Mouse (Mus musculus): ENCODE measurements around the gene Mex3a. TPM values are rescaled to one million over a fixed set of nuclear protein-coding genes. Genes with fewer than 3 reads are reported as not detected.

The Mex3a gene
- 0.19 and 0.24 TPM in 2 replicates for polyA plus RNA-seq (2021; fragmentation: Nextera tagmentation)
- long read RNA-seq, experiment 1, partial matches to known transcripts, result 0 of 1 reads
- long read RNA-seq, experiment 1, other reads (novel, unspliced or antisense), result 1 of 1 reads
- long read RNA-seq, experiment 2, partial matches to known transcripts, result 0 of 1 reads
- long read RNA-seq, experiment 2, other reads (novel, unspliced or antisense), result 1 of 1 reads

DNA sequence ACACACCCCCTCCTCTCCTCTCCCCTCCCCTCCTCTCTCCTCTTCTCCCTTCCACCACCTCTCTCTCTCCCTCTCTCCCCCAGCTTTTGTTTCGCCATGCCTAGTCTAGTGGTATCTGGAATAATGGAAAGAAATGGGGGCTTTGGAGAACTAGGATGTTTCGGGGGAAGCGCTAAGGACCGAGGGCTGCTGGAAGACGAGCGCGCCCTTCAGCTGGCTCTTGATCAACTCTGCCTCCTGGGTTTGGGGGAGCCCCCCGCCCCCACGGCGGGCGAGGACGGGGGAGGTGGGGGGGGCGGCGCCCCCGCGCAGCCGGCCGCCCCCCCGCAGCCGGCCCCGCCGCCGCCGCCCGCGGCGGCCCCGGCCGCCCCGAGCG, at the start of gene Mex3a:
Gene Mex3a, plus strand, starts transcription at position 97 of the 376 bp plus-strand sequence.

DNA sequence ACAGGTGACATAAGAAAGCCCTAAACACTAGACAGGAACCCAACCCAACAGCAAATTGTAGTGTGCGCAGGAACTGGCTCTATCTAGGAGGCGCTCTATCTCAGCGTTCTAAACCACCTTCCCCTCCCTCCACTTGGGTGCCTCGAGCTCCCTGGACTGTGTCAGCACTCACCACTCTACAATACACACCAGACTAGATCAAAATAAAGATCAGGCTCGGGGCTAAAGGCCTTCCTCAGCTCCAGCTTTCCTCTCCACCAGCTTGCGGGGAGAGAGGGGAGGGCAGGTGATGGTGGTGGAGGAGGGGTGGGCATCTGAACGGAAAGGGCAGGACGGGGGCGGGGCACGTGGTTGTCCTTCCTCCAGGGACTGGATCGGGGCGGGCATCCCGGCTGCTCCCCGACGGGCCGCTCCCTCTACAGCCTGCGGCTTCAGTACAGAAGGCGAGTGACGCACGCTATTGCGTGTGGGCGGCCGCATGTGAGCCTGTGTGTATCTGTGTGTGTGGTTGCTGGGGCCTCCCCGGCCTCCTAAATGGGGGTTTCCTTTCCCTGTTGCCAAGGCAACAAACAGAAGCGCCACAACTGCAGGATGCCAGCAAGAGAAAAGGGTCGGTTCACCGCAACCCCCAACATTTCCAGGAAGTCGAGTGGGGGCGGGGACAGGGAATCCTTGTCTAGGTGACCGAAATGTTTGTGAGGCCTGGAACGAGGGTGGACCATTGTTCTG, 22.3 kb upstream of the Mex3a start, which contains the start of gene Lmna:
Gene Lmna, minus strand, starts transcription at position 265 of the 729 bp plus-strand sequence.

DNA sequence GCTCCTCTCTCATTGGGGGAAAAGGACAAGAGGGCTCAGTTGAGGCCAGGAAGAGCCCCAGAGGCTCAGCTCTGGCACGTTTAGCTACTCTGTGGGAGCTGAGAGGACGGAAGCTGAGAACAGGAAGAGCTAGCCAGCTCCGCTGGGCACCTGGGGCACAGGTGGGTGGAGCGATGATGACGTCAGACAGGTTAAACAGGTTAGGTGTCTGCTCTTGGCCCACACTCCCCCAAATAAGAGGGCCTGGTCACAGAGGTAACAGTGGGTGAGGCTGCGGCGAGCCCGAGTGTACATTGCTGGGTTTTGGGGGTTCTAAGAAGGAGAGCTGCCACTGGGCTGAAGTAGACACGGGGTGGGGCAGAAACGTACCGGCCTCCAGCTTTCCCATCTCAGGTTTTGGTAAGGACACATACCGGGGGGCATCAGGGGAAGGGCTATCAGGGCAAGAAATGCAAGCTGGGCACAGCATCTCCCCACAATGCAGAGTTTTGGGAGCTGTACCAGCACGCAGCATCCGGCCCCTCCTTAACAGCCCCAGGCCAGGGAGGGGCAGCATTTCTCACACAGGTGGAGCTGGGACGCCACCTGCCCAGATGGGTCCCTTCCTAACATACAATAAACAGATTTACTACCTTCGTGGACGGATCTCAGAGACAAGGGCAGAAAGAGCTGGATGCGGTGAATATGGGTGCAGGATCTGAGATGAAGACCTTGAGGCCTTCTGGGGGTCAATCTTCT, 16.2 kb downstream of the Mex3a start, which contains the start of gene Rab25:
Gene Rab25, minus strand, starts transcription at position 121 of the 738 bp plus-strand sequence.

DNA sequence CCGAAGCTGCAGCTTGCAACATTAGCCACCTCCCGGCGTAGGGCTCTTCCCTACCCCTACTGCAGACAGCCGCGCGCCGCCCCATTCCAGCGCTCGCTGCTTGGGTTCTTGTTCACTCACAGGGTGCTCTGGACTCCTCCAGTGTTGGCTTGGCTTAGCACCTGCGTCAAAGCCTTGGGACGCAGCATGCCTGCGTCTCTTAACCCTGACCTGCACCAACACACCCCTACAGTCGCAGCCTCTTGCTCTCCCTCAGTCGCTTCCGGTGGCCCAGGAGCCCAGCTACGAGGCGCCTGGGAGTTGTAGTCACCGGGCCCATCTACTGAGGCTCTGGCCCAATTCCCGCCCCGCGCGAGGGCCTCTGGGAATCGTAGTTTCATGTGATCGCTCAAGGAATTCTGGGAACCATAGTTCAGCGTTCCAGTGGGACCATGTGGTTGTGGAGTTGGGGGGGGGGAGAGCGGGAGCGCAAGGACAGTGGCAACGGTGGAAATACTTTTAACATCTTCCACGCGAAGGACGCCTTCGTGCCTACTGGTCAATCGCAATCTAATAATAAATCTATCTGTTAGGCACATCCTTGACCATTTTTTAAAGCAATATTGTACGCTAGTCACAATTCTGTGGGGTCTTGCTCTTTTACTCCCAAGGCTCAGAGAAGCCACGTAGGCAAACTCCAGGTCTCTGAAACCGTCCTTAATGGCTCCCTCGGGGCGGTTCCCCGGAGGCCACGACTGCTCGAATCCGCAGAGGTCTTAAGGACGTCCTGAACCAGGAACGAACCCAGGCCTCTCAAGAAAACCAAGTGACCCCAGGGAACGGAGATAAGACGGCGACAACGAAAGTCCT, 20.7 kb downstream of the Mex3a start, which contains the start of gene Lamtor2:
Gene Lamtor2, minus strand, starts transcription at position 399 of the 849 bp plus-strand sequence.

DNA sequence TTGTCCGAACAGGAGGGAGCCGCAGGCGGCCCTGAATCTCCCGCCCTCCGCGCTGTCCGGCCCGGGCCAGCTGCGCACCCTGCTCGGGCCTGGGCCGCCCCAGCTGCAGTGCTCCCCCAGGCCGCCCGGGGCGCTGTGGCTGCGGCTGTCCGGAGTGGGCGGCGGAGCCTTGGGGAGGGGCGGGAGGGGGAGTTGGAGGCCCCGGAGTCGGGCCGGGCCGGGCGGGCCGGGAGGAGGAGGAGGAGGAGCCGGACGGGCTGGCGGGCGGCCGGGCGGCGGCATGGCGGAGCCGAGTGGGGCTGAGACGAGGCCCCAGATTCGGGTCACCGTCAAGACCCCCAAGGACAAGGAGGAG, 21.3 kb downstream of the Mex3a start, which contains the start of gene Ubqln4:
Gene Ubqln4, plus strand, starts transcription at position 234 of the 355 bp plus-strand sequence.

DNA sequence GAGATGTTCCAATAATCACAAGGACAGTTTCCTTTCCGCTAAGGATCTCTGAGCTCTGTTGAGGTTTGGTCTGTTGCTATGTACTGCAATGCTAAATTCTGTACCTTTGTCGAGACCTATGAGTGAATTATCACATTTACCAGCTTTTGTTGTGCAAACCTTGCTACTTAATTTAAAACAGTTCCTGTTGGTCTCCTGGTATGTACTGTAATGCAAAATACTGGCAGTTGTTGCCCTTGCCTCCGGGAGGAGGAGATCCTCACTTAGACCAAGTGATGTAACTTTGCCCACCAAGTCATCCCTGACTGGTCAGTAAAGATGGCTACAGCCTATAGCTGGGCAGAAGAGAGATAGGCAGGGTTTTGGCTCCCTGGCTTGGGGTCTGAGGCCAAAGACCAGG, 43.3 kb downstream of the Mex3a start, which contains the start of gene Ssr2:
Gene Ssr2, plus strand, starts transcription at position 337 of the 400 bp plus-strand sequence.

Small RNAs within 50 kb of the gene (microRNA-seq; reads per million reads assigned to microRNA genes)
- not detected for gene Mir1905

Other genes starting within 250 kb of the Mex3a start
- gene Gm38392, start 245.2 kb upstream of the Mex3a start, polyA plus RNA-seq (2021; fragmentation: Nextera tagmentation), result 0.10 TPM in 1 of 2 replicates, not detected in the other
- 3.9 and 4.6 TPM in 2 replicates for gene Tsacc, start 235.4 kb upstream of the Mex3a start, polyA plus RNA-seq (2021; fragmentation: Nextera tagmentation)
- 205 and 208 TPM in 2 replicates for gene Cct3, start 235.3 kb upstream of the Mex3a start, polyA plus RNA-seq (2021; fragmentation: Nextera tagmentation)
- gene Glmp, start 207.4 kb upstream of the Mex3a start, polyA plus RNA-seq (2021; fragmentation: Nextera tagmentation), result 180 and 195 TPM in 2 replicates
- gene Tmem79, start 196.2 kb upstream of the Mex3a start, polyA plus RNA-seq (2021; fragmentation: Nextera tagmentation), result 0.83 and 0.92 TPM in 2 replicates
- gene Smg5, start 196.1 kb upstream of the Mex3a start, polyA plus RNA-seq (2021; fragmentation: Nextera tagmentation), result 5.1 and 6.5 TPM in 2 replicates
- 18.9 and 21.1 TPM in 2 replicates for gene Paqr6, start 167.8 kb upstream of the Mex3a start, polyA plus RNA-seq (2021; fragmentation: Nextera tagmentation)
- not detected in 2 replicates for gene Bglap3, start 159.7 kb upstream of the Mex3a start, polyA plus RNA-seq (2021; fragmentation: Nextera tagmentation)
- gene Bglap2, start 153.7 kb upstream of the Mex3a start, polyA plus RNA-seq (2021; fragmentation: Nextera tagmentation), result not detected in 2 replicates
- gene Bglap, start 147.9 kb upstream of the Mex3a start, polyA plus RNA-seq (2021; fragmentation: Nextera tagmentation), result 0.48 TPM in 1 of 2 replicates, not detected in the other
- 6.6 and 7.3 TPM in 2 replicates for gene Pmf1, start 122.1 kb upstream of the Mex3a start, polyA plus RNA-seq (2021; fragmentation: Nextera tagmentation)
- 40.4 and 41.6 TPM in 2 replicates for gene Slc25a44, start 107.3 kb upstream of the Mex3a start, polyA plus RNA-seq (2021; fragmentation: Nextera tagmentation)
- gene Sema4a, start 71.2 kb upstream of the Mex3a start, polyA plus RNA-seq (2021; fragmentation: Nextera tagmentation), result 9.7 and 10.8 TPM in 2 replicates
- gene Lmna, start 22.4 kb upstream of the Mex3a start, polyA plus RNA-seq (2021; fragmentation: Nextera tagmentation), result 38.9 and 42.1 TPM in 2 replicates
- gene Rab25, start 15.9 kb downstream of the Mex3a start, polyA plus RNA-seq (2021; fragmentation: Nextera tagmentation), result 0.14 TPM in 1 of 2 replicates, not detected in the other
- 126 and 151 TPM in 2 replicates for gene Lamtor2, start 20.7 kb downstream of the Mex3a start, polyA plus RNA-seq (2021; fragmentation: Nextera tagmentation)
- 12.7 and 13.2 TPM in 2 replicates for gene Ubqln4, start 21.4 kb downstream of the Mex3a start, polyA plus RNA-seq (2021; fragmentation: Nextera tagmentation)
- gene Ssr2, start 43.5 kb downstream of the Mex3a start, polyA plus RNA-seq (2021; fragmentation: Nextera tagmentation), result 214 and 223 TPM in 2 replicates
- gene Arhgef2, start 73.6 kb downstream of the Mex3a start, polyA plus RNA-seq (2021; fragmentation: Nextera tagmentation), result 51.9 and 53.2 TPM in 2 replicates
- gene Rxfp4, start 120.7 kb downstream of the Mex3a start, polyA plus RNA-seq (2021; fragmentation: Nextera tagmentation), result not detected in 2 replicates
- 25.7 and 28.9 TPM in 2 replicates for gene Khdc4, start 153.4 kb downstream of the Mex3a start, polyA plus RNA-seq (2021; fragmentation: Nextera tagmentation)
- gene Rit1, start 184.4 kb downstream of the Mex3a start, polyA plus RNA-seq (2021; fragmentation: Nextera tagmentation), result 53.2 and 54.9 TPM in 2 replicates
- 274 and 343 TPM in 2 replicates for gene Syt11, start 242.8 kb downstream of the Mex3a start, polyA plus RNA-seq (2021; fragmentation: Nextera tagmentation)